Mouse (Mus musculus) brown adipose tissue, adult 24 weeks (tissue): Measurements from ENCODE around the gene Socs5. TPM values are rescaled to one million over a fixed set of nuclear protein-coding genes. Genes with fewer than 3 reads are reported as not detected.

ENCODE experiments used
- H3K27ac ChIP-seq: fragments of 200-500 bp; replicated peaks from 2 replicates; pipeline ENCODE4 v1.5.1; 2012; ENCODE audit warnings: low read depth, mild to moderate bottlenecking, low read length
- H3K4me1 ChIP-seq: fragments of 200-500 bp; 2 replicates; pipeline ENCODE4 v1.6.1; 2012; ENCODE audit warnings: low read length, mixed read lengths; ENCODE audit not compliant: control insufficient read depth, insufficient read depth, insufficient read length
- H3K4me3 ChIP-seq: fragments of 200-500 bp; 2 replicates; pipeline ENCODE4 v1.5.1; 2012; ENCODE audit warnings: low read depth, mild to moderate bottlenecking, low read length, moderate library complexity; ENCODE audit not compliant: insufficient read depth
- polyA plus RNA-seq: library from polyadenylated mRNA; stranded (reverse); fragments of >200 nt; gene quantifications from 2 replicates; pipeline ENCODE4 v1.2.4, GENCODE M21; 2012; ENCODE audit not compliant: missing spikeins, insufficient read depth, insufficient read length

Gene Socs5
- polyA plus RNA-seq, 1 experiment = 14.0 TPM

DNA sequence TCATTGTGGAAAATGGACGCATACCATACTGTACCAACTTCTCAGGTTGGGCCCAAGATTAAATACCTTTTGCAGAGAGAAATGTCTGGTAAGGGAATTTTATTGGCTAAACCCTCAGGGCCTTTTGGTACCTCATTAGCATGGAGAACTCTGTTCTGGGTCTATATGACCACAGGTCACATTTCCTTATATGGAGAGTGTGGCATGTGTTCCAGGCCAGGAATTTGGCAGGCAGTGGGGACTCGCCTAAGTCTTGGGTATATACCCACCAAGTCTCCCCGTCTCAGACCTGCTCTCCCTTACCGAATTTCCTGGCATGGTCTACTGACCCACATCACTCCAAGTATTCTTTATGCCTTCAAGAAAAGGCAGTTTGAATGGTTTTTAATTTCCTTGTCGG lies 9.9 kb upstream of the Socs5 start:
- no peak overlapping the region for H3K27ac ChIP-seq
- peaks cover 10% of the 10 kb centered on the region for H3K4me1 ChIP-seq
- H3K4me3 ChIP-seq = no peak overlapping the region

- no peak overlapping the region for H3K27ac ChIP-seq
- no peak overlapping the region for H3K4me3 ChIP-seq
- H3K4me1 ChIP-seq = peaks cover 14% of the 10 kb centered on the region
Observed at GRCm38 (mm10) chr17:87100947-87101346, 6.5 kb upstream of the Socs5 start.

DNA sequence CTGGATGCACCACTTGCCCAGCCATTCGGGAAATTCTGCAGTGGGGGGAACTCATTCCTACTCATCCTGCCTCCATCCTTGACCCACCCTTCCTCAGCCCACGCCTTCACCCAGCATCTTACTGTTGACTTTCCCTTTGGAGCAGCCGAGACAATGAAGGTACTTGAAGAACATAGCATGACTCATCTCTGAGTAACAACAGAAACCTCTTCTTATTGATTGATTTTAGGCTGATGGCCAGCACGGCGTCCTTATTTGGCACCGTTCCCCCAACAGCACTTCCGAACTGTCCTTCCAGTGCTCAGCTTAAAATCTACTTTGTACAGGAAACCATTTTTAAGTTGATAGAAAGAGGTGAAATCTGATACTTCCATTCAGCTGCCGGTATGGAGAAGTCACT lies 4.8 kb upstream of the Socs5 start:
- Histone ChIP-seq H3K4me1 (peaks cover 14% of the 10 kb centered on the region), H3K27ac (no peak overlapping the region), H3K4me3 (no peak overlapping the region)

GRCm38 (mm10) chr17:87103060-87103459 lies 4.4 kb upstream of the Socs5 start:
- no peak overlapping the region for H3K27ac ChIP-seq
- no peak overlapping the region for H3K4me3 ChIP-seq
- H3K4me1 ChIP-seq = peaks cover 14% of the 10 kb centered on the region

DNA sequence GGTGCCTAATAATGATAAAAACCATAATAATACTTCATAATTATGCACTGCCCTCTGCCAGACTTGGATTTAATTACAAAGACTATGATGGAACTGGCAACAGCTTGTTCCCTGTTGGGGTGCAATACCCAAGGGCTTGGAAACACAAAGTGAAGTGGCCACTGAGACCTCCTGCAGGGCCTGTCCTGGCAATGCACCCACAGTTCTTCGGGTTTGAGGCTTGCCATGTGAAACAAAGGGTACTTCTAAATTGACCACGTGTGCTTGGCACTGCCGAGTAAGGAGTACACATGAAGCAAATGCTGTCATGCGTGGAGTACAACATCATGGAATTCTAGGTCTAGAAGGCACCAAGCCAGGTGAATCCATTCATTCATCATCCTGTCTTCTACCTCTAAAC lies 3.2 kb upstream of the Socs5 start:
- Histone ChIP-seq H3K4me3 (no peak overlapping the region), H3K27ac (no peak overlapping the region), H3K4me1 (peaks cover 16% of the 10 kb centered on the region)

DNA sequence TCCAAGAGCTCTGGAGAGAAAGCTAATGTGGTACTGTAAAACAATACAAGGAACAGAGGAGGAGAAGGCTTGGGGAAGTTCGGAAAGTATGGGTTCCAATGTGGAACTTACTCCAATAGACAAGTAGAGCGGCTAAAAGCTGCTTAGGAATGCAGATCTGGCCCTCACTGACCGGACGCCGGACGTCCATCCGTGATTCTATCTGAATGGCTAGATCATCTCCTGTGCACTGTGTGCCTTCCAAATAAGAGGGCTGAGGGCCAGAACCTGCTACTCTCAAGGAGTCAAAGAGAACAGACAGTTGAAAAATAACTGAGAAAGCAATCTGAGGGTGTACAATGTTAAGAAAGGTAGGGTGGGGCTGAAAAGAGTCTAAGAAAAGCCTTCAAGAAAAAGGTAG lies 1.5 kb upstream of the Socs5 start:
- Histone ChIP-seq H3K4me3 (peak overlapping the region; percentile 73; the same call in 1 of the 2 replicates), H3K4me1 (peaks cover 16% of the 10 kb centered on the region), H3K27ac (peak overlapping the region; percentile 95)

- Histone ChIP-seq H3K4me3 (peak overlapping the region; percentile 73), H3K4me1 (peaks cover 16% of the 10 kb centered on the region), H3K27ac (peak overlapping the region; percentile 95)
Observed at GRCm38 (mm10) chr17:87106691-87107523, 572 bp upstream of the Socs5 start.

- H3K4me3 ChIP-seq = peak overlapping the region; percentile 77
- no peak overlapping the region for H3K27ac ChIP-seq
Observed at GRCm38 (mm10) chr17:87108507-87109292, 1.2 kb downstream of the Socs5 start.

GRCm38 (mm10) chr17:87109504-87109903 lies 2.0 kb downstream of the Socs5 start:
- H3K27ac ChIP-seq = no peak overlapping the region
- 0 out of 2 replicates have a peak overlapping the region, but pooled peaks have one; percentile 3 for H3K4me3 ChIP-seq
- peaks cover 5% of the 10 kb centered on the region for H3K4me1 ChIP-seq

More at GRCm38 (mm10) chr17:87108507-87109292, 1.2 kb downstream of the Socs5 start:
- peaks cover 6% of the 10 kb centered on the region for H3K4me1 ChIP-seq

GRCm38 (mm10) chr17:87112852-87113592 lies 5.5 kb downstream of the Socs5 start:
- Histone ChIP-seq H3K27ac (no peak overlapping the region), H3K4me1 (peaks cover 2% of the 10 kb centered on the region; the same call in 1 of the 2 replicates), H3K4me3 (no peak overlapping the region)

GRCm38 (mm10) chr17:87115615-87116014 lies 8.1 kb downstream of the Socs5 start:
- no peaks in the 10 kb centered on the region for H3K4me1 ChIP-seq
- no peak overlapping the region for H3K4me3 ChIP-seq
- no peak overlapping the region for H3K27ac ChIP-seq

DNA sequence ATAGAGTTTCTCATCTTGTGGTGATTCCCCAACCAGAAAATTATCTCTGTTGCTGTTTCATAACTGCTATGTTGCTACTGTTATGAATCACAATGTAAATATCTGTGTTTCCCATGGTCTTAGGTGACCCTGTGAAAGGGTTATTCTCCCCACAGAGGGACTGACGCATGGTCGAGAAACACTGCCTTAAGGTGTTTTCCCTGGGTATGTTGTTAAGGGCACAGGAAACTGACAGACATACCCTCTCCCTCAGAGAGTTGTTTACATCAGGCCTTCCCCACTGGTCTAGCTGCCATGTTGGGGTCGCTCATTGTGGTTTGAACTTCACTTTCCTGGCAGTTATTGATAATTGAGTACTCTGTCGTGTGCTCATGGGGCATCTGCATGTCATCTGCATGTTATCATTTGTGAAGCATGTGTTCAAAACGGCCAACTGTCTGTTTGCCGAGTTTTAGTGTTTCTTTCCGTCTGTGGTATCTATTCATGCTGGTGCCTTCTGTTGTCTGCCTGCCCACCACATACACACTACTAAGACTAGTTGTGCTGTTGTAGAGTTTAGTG lies 11.6 kb downstream of the Socs5 start:
- H3K4me1 ChIP-seq = no peaks in the 10 kb centered on the region
- no peak overlapping the region for H3K27ac ChIP-seq
- no peak overlapping the region for H3K4me3 ChIP-seq

- Histone ChIP-seq H3K4me1 (no peaks in the 10 kb centered on the region), H3K4me3 (no peak overlapping the region), H3K27ac (no peak overlapping the region)
Observed at GRCm38 (mm10) chr17:87125344-87125743, 17.9 kb downstream of the Socs5 start.

- Histone ChIP-seq H3K4me1 (no peaks in the 10 kb centered on the region), H3K27ac (no peak overlapping the region), H3K4me3 (no peak overlapping the region)
Observed at GRCm38 (mm10) chr17:87132258-87132657, 24.8 kb downstream of the Socs5 start.

- no peak overlapping the region for H3K27ac ChIP-seq
- H3K4me1 ChIP-seq = no peaks in the 10 kb centered on the region
- no peak overlapping the region for H3K4me3 ChIP-seq
Observed at GRCm38 (mm10) chr17:87133823-87134222, 26.3 kb downstream of the Socs5 start.
